Comparison of ENCODE assay signal across 8 mouse cellular contexts in the genomic region with DNA sequence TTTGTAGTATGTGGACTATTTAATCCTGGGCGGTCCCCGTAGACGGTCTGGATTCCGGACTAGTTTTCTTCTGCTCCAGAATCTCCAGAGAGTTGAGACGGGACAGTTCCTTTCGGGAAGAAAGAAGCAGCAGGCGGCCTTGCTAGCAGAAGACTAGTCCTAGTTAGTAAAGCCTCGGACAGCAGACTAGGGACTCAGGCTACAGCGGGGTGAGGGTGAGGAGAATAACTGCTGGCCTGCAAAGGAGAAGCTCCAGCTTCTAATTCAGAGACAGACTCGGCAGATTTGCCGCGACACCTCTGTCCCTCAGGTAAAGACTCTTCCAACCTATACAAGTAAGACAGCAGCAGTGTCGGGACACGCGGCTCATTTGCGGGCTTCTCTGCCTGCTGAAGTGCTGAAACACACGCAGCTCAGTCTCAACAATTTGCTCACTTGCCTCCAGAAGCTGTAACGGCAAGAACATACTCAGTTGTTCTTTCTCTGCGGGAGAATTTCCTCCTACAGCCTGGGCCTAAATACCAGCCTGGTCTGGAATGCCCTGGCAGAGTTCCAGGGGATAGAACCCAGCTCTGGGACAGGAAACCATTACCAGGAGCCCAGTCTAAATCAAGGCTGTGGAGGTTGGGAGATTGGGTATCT. TPM values are rescaled to one million over a fixed set of nuclear protein-coding genes. Genes with fewer than 3 reads are reported as not detected.
DNase-seq lines count a peak whose midpoint lies in the region; ATAC-seq and TF ChIP-seq lines count a peak whose summit lies in the region.

No protein-coding gene starts in this region.

- H3K4me1 ChIP-seq in E14TG2a.4 (replicated peaks; ENCODE audit: low read depth, low read length), result peaks cover 19% of the 10 kb centered on the region
- H3K4me1 ChIP-seq in heart, embryonic 16.5 days (ENCODE audit: control insufficient read depth, insufficient read depth, low read length), result peaks cover 12% of the 10 kb centered on the region
- H3K4me1 ChIP-seq in liver, embryonic 14.5 days (replicated peaks; ENCODE audit: control insufficient read depth in 2 of 2, insufficient read depth in 2 of 2, low read length in 1 of 2), result peaks cover 0 to 2% of the 10 kb centered on the region in 2 experiments; a peak in 2 of 4 replicates

- no peak for TF ChIP-seq CTCF in E14TG2a.4 (conservative IDR thresholded peaks at IDR 0.05; ENCODE audit: low read length)
- TF ChIP-seq CTCF in liver, embryonic 14.5 days (IDR thresholded peaks at IDR 0.05; ENCODE audit: low read depth), result no peak

- H3K27me3 ChIP-seq in E14TG2a.4 (ENCODE audit: insufficient read depth, low read length), result peaks cover 34% of the 10 kb centered on the region
- peaks cover 2% of the 10 kb centered on the region; the same call in 1 of the 2 replicates for H3K27me3 ChIP-seq in heart, embryonic 16.5 days (ENCODE audit: control insufficient read depth, insufficient read depth, low read length)
- H3K27me3 ChIP-seq in liver, embryonic 14.5 days (ENCODE audit: control insufficient read depth, insufficient read depth, low read length), result peaks cover 11% of the 10 kb centered on the region

- WGBS in heart, embryonic 16.5 days, result 1% methylated on average over 19 of the region's 19 CpGs
- WGBS in liver, embryonic 14.5 days (ENCODE audit: insufficient replicate concordance), result 1% methylated on average over 19 of the region's 19 CpGs

- DNase-seq in Muller cell, postnatal 12 days (ENCODE audit: inconsistent ontology term), result peak; percentile 48
- DNase-seq in liver, embryonic 14.5 days (ENCODE audit: low read depth in 3 of 3, low spot score in 3 of 3), result no peak
- DNase-seq in spleen, adult 12 weeks (ENCODE audit: low spot score), result no peak
- no peak for DNase-seq in adrenal gland, postnatal 36 days
- DNase-seq in cerebellum, adult 11 months, result no peak

- H3K36me3 ChIP-seq in E14TG2a.4 (ENCODE audit: insufficient read depth, low read length), result no peaks in the 10 kb centered on the region
- no peaks in the 10 kb centered on the region for H3K36me3 ChIP-seq in heart, embryonic 16.5 days (ENCODE audit: control insufficient read depth, insufficient read depth)
- H3K36me3 ChIP-seq in liver, embryonic 14.5 days (replicated peaks; ENCODE audit: control insufficient read depth, insufficient read depth, low read depth), result no peaks in the 10 kb centered on the region

- peaks cover under 1% of the 10 kb centered on the region for H3K9me3 ChIP-seq in E14TG2a.4 (ENCODE audit: low read length)
- no peaks in the 10 kb centered on the region for H3K9me3 ChIP-seq in heart, embryonic 16.5 days (replicated peaks; ENCODE audit: control insufficient read depth, low read length)
- no peaks in the 10 kb centered on the region for H3K9me3 ChIP-seq in liver, embryonic 14.5 days (ENCODE audit: control insufficient read depth, low read length)

- H3K27ac ChIP-seq in heart, embryonic 16.5 days (ENCODE audit: low read length), result no peak overlapping the region
- H3K27ac ChIP-seq in liver, embryonic 14.5 days, result no peak overlapping the region

- peak overlapping the region; percentile 82 for H3K4me3 ChIP-seq in E14TG2a.4 (replicated peaks; ENCODE audit: low read length)
- peak overlapping the region; percentile 59 for H3K4me3 ChIP-seq in heart, embryonic 16.5 days (ENCODE audit: low read length)
- peak overlapping the region; percentile 55 to 61 for H3K4me3 ChIP-seq in liver, embryonic 14.5 days (ENCODE audit: insufficient read depth in 1 of 2, low read depth in 2 of 2, low read length in 2 of 2)

- TF ChIP-seq EP300 in liver, embryonic 14.5 days (IDR thresholded peaks at IDR 0.05; ENCODE audit: low read depth), result no peak

- H3K9ac ChIP-seq in heart, embryonic 16.5 days (ENCODE audit: low read length), result 0 out of 2 replicates have a peak overlapping the region, but pooled peaks have one; percentile 34
- H3K9ac ChIP-seq in liver, embryonic 14.5 days (replicated peaks), result no peak overlapping the region

- 0 out of 2 replicates have a peak, but pooled peaks have one; percentile 32 for ATAC-seq in heart, embryonic 16.5 days (replicated peaks; ENCODE audit: extremely low read depth, insufficient read depth, low FRiP score)
- ATAC-seq in liver, embryonic 14.5 days (ENCODE audit: insufficient read depth), result no peak
- no peak for ATAC-seq in erythroid progenitor cell, adult 5-6 weeks (replicated peaks; ENCODE audit: low FRiP score, poor library complexity, severe bottlenecking)

- peak overlapping the region; percentile 88 for H3K4me2 ChIP-seq in heart, embryonic 16.5 days (ENCODE audit: low read depth, low read length)
- H3K4me2 ChIP-seq in liver, embryonic 14.5 days (ENCODE audit: low read depth), result peak overlapping the region; percentile 83

RNA-seq across cellular contexts. Expression of a gene that starts 39.9 kb away (rescaled TPM):
- polyA plus RNA-seq in heart, embryonic 16.5 days (2015; fragmentation: Nextera tagmentation; extraction: Ambion mirVana), result not detected in 2 replicates
- not detected in 2 replicates for polyA plus RNA-seq in liver, embryonic 14.5 days (2012; rRNA removed)
- polyA plus RNA-seq in liver, embryonic 14.5 days (2014; fragmentation: Nextera tagmentation; extraction: Ambion mirVana), result not detected in 2 replicates
- total RNA-seq in erythroid progenitor cell, adult 5-6 weeks (2015; ENCODE audit: low replicate concordance), result not detected in 2 replicates
- total RNA-seq in erythroid progenitor cell, adult 5-6 weeks (2017; ENCODE audit: low replicate concordance), result not detected in 2 replicates
- not detected for total RNA-seq in adrenal gland, postnatal 36 days (2021)

RNA-seq across cellular contexts. Expression of a gene that starts 51.1 kb away (rescaled TPM):
- not detected in 2 replicates for polyA plus RNA-seq in heart, embryonic 16.5 days (2015; fragmentation: Nextera tagmentation; extraction: Ambion mirVana)
- not detected in 2 replicates for polyA plus RNA-seq in liver, embryonic 14.5 days (2012; rRNA removed)
- polyA plus RNA-seq in liver, embryonic 14.5 days (2014; fragmentation: Nextera tagmentation; extraction: Ambion mirVana), result not detected in 2 replicates
- not detected in 2 replicates for total RNA-seq in erythroid progenitor cell, adult 5-6 weeks (2015; ENCODE audit: low replicate concordance)
- not detected in 2 replicates for total RNA-seq in erythroid progenitor cell, adult 5-6 weeks (2017; ENCODE audit: low replicate concordance)
- total RNA-seq in adrenal gland, postnatal 36 days (2021), result not detected
